Mouse (Mus musculus): Measurements from ENCODE around the gene Boc.
A peak's percentile ranks its signal among the peaks of the same experiment; 100 is the strongest.

Gene Boc

DNA sequence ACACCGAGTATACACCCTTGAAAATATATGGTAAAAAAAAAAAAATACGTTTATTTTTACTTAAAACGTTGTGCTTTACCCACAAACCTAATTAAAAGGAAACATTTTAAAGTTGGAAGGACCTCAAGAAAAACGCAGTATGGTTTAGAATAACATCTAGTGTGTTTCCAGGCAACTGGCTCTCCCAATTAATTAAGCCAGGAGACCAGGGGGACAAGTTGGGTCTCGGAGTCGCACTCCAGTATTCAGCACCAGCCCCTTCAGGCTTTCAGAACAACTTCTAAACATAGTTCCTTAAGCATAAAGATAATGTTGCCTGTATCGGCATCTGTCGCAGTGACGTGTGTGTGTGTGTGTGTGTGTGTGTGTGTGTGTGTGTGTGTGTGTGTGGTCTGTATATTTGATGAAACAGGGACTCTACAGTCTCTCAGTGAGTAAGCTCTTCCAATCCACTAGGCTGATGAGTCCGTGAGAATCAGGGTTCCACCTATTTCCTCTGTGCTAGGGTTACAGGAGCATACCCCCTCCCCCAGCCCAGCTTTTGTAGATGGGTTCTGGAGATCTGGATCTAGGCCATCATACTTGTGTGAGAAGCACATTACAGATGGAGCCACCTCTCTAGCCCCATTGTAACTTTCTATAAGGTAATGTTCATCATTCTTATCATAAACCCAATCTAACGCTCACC, 31.3 kb downstream of the Boc start:
- no peak for DNase-seq

DNA sequence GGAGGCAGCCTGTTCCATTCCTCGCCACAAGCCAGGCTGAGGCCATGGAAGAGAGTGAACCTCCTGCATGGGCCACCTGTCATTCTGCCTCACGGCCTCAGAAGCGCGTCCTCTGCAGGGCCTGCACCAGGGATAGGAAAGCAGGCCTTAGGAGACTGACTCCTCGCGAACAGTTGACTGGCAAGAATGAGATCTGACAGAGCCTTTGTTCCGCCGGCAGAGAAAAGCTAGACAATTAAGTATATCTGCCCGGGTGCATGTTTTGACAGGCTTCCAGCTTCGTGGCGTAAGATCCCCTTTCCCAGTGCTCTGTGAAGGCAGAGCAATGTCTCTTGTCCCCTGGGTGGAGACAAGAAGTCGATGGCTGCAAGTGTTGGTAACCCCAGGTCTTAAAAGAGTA, 32.0 kb downstream of the Boc start:
- peak; percentile 71 to 74 for DNase-seq

DNA sequence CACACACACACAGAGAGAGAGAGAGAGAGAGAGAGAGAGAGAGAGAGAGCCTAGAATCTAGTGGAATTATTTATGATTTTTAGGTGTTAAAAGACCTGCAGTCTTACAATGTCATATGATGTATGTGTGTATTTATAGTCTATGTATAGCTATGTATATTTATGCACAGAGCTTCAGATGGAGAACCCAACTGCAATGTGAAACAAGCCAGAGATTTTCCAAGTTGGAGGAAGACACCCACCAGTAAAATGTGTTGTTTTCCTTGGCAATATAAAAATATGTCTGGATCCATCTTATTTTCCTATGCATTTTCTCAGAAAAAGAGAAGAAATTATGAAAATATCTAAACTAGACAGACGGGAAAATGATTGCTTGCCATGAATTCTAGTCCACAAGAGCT, 32.7 kb downstream of the Boc start:
- no peak for DNase-seq

DNA sequence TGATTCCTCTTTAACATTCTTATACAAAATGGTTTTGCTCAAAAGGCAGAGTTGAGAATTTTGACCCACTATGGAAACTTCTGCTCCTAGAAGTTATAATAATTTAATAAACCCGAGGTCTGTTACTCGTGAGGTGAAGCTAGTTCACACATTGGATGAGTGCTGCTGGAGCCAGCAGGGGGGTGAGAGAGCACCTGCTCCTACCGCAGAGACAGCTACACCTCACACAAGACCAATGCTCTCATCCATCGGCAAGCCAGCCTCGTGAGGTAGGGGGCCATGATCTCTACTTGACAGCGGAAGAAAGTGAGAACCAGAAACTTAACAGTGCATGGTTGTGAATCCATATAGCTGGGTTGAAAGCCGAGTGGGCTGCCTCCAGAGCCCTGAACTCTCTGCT, 35.1 kb downstream of the Boc start:
- DNase-seq: peak; percentile 68 to 76

DNA sequence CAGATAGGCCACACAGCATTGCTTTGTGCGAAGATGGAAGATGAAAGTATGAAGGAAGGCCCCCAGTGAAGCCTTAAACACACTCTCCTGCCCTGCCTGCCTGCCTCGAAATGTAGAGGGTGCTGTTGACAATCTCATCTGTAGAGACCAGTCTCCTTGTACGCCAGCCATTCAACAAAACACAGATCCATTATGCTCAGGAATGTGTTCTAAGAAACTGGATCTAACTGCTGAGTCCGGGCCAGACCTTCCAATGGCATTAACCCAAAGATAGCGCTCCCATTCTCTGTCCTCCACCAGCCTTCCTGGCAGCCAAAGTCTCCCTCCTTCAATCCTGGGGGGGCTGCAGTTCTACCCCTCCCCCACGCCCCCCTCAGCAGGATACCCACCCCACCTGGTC, 42.2 kb downstream of the Boc start:
- no peak for DNase-seq

DNA sequence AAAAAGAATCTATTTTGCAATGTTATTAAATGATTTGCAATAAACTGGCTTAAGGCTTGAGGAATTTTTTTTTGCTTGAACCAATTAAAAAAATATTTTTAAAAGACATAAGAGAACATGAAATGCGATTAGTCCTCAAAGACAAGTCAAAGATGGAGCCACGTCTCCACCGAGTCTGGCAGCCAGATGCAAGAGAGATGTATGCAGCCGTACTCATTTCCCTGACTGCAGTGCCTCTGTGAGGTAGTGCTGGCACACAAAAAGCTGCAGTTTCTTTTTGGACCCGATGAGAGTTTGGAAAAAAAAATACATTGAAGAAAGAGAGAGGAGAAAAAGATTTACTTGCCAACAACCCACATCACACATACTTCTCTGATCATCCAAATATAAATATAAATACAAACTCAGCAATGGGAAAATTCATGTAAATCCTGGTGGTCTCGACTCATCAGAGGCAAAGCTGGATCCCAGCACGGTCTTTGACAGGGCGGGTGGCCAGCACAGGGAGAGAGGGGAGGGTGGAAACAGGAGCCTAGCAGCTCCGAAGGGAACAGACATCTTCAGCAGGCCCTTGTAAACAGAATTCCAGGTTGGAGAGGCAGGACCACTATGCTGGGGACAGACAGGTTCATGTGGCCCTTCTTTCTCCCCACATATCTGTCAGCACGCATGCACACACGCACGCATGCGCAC, 48.0 kb downstream of the Boc start:
- peak; percentile 66 to 75 for DNase-seq

DNA sequence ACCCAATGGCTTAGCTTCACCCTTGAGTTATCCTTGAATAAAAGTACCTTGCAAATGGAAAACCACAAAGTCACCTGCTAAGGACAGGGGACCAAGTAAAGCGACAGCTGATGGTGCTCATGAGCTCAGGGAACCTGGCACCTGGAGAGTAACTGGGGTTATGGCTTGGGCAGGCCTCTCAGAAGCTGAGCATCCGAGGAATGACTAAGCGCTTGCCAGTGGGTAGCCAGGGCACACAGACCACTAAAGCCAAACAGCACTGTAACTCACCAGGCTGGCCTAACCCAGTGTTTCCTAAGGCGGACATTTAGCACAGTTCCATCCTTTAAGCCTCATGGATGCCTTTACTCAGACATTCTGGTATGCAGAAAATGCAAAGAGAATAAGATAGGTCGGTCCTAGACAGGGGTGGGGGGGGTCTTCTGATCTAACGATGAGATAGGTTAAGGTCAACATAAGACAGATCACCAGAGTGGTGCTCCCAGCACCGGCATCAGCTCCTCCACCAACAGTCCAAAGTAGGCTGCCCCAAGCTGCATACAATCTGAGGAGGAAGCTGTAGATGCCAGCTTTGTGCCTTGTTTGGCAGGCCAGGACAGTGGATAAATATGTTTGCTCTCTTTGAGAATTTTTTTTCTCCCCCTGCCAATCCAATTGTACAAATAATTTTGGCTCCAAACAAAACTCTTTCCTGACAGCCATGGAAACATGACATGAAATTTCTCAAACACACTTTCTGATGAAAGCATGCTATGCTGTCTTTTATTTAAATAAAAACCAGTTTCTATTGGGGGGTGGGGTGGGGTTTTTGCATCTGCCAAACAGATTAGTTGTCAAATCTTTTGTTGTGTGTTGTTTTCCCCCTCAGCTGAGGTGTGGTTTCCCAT, 49.0 kb downstream of the Boc start:
- peak in 1 of 2 experiments; percentile 59 for DNase-seq

DNA sequence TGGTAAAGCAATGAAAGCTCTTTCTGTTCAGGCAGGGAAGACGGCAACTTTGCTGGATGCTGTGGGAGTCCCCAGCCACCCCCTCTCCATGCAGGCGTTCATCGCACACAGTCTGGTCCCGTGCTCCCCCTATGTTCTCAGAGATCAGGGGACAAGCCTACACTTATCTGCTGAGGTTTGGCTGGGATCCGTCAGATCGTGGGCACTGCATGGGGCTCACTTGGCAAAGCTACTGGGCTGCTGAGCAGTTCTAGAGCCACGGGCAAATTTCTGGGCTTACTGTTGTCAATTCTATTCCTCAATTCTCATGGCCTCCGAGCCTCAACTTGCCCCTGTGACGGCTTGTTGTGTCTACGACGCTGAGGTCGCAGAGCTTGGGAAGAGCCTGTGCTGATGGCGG, 49.9 kb downstream of the Boc start:
- DNase-seq: peak; percentile 61 to 68

DNA sequence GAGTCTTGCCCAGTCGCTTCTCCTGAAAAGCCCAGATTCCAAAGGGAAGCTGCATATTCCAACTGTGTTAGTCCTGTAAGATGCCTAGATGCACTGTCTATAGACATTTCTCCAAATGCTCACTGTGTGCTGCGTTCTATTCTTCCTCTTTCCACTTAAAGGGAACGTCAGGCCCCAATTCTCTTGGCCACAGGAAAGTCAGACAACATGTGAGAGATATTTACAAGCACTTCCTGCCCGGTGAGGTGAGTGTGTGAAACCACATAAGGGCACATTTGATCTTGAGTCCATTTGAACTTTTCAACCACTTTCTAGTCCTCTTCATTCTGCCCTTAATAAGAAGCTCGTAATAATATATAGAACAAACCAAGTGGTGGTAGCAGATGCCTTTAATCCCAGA, 50.7 kb downstream of the Boc start:
- no peak for DNase-seq

DNA sequence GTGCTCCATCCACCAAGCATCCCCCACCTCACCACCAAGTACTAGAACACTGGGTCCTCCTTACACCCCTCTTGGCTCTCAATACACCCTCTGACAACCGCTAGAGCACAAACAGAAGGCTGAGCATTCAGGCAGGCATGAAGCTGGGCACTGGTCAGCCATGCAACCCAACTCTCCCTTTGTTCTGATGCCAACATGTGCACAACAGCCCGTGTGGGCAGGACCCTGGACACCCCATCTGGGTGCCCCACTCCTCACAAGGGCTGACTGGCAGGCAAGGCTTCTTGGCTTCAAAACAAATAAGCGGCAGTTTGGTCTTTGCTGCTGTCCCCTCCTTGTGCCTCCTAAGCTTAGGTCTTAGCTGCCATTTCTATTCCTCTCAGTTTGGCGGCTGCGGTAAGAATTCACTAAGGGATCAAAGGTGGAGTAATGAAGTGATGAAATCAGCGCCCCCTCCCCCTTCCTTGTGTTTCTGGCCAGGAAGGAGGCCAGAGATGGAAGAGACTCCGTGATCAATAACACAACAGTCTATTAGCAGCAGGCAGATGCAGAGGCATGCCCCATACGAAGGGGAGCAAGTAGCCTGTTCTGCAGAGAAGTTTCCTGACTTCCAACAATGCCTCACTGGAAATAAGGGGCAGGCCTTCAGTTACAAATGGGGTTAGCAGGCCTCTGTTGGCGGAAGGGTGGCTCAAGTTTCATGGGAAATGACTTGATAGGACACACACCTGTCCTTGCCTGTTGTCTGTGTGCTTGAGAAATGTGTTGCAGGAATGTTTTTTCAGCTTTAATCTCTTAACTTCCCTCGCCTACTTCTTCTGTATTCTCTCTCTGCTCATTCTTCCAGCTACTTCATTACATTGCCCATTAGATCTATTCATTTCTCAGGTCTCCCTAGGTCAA, 51.4 kb downstream of the Boc start:
- DNase-seq: peak; percentile 72 to 78

DNA sequence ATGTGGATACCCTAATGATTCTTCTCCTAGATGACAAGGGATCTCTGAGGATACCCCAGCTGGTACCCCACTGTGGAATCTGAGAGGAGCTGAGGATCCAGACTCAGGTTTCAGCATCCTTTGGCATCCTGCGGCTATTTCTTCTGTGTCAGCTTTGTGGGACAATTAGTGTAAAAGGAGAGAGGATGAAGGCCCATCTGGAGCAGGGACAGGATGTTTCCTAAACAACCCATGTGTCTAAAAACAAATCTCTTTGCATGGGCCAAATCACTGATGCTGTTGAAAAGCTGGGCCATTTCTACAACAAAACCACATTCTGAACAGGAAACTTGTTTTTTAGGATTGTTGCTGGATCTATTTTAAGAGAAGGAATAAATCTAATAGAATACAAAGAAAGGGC, 53.5 kb downstream of the Boc start:
- peak in 1 of 2 experiments; percentile 34 for DNase-seq

DNA sequence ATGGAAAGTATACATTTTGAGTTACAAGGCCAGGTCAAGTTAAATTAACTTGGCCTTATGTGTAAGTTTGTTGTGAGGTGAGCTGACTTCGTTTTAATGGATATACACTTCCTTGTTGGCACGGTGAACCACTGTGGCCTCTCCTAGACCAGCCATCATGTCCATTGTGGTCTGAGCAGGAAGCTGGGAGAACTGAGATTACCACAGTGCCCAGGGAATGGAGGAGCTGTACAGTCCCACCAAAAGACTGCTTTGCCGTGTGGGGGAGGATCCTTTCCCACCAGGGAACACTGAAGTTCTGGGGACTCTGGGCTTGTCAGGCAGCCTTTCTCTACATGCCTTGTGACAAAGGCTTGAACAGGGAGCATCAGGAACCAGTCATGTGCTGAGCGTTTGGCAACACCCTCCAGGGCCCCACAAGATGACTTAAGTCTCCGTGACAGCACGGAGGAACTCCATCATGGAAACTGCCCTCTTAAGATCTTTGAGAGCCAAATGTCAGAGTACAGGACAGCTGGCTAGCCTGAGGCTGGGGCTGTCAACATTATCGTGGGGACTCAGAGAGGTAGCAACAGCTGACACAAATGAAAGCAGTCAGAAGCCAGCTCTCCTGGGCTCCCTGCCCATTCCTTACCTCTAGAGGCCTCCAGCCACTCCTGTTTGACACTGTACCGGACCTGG, 55.7 kb downstream of the Boc start:
- DNase-seq: peak; percentile 88 to 89

DNA sequence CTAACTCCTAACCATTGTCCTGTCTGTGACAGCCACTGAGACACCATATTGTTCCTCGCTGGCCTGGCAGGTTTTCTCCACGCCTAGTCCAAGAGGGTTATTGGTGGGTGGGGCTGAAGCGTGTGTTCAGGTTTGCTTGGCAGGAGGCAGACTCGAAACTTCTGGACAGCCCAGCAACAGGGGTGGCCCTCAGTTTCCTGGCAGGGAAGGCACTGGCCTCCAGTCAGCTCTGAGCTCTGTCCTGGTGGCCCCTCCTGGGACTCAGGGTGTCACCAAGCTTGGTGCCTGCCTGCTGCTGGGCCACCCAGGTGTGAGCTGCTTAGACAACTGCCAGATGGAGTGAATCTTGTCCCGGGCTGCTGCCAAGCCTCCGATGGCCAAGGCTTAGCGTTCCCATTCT, 56.4 kb downstream of the Boc start:
- peak; percentile 69 to 80 for DNase-seq

DNA sequence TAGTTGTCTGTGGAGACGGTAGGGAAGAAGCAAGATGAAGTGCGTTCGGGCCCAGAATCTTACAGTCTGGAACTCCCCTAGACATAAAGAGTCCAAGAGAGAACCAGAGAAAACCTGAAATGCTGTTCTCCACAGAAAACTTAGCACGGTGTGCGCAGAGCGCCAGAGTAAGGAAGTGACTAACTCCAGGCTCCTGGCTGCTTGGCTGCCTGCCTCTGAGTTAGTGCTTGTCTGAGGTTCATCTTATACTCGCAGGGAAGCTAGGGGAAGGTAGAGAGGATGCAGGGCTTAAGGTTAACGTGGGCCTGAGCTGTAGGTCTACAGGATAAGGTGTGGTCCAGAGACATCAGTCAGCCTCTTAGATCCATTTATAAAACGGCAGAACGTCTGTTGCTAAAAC, 56.9 kb downstream of the Boc start:
- DNase-seq: peak in 1 of 2 experiments; percentile 29

DNA sequence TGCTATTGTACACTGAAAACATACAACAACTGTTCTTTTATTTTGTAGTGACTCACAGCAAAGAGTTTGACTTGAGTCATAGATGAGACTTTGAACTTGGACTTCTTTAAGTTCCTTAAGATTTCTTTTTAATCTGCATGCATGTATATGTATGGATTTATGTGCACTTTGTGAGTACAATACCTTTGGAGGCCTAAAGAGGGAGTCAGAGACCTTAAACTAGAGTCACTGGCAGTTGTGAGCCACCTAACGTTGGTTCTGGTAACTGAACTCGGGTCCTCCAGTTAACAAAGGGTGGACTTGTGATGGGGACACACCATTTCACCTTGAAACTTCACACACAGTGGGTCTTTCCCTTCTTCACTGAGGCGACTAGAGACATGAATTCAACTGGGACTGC, 60.2 kb downstream of the Boc start:
- DNase-seq: peak in 1 of 2 experiments; percentile 16

DNA sequence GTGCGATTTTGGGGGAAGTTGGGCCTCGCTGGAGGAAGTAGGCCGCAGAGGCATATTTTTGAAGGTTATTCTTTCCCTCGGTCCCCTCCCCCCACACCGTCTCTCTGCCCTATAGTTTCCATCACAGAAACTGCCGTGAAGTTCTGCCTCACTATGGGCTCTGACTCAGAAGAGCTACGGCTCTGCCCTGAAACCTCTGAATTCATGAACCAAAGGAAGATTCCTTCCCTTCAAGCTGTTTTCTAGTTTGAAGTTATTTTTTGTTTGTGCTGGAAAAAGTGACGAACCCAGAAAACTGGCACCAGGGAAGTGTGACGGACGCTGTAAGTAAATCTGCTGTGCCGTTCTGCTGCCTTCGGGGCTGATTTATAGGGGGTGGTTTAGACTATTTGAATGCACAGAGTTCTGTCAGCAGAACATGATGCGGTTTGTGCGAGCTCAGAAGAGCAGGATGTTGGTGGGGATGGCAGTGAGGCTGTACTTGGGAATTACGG, 61.7 kb downstream of the Boc start:
- peak; percentile 11 to 15 for DNase-seq

DNA sequence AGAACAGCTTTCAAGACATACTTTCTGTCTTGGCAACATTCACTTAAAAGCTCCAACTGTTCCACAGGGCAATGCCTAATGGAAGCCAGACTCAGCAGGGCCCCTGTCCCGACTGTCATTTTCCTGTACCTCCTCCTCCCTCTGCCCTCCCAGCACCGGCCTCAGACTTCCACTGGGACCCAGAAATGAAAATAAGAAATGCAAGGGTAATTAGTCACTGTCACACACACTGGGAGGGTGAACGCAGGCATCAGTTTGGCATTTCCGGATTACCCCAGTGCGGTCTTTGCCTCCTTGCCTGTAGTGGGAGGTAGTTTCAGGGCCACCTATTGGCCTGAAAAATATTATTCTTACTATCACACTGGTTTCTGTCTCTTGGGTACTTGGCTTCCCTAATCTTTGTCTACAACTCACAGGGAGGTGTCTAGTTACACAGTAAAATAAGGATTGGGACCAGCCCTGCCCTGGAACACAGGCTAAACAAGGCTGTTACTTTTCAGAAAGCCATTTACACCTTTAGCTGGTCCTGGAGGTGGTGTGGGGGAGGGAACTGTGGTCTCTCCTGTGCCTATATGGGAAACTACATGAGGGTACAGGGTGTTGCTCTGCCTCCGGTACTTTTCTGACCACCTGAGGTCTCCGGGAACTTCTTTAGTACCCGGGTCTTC, 64.1 kb downstream of the Boc start:
- peak; percentile 69 to 78 for DNase-seq

DNA sequence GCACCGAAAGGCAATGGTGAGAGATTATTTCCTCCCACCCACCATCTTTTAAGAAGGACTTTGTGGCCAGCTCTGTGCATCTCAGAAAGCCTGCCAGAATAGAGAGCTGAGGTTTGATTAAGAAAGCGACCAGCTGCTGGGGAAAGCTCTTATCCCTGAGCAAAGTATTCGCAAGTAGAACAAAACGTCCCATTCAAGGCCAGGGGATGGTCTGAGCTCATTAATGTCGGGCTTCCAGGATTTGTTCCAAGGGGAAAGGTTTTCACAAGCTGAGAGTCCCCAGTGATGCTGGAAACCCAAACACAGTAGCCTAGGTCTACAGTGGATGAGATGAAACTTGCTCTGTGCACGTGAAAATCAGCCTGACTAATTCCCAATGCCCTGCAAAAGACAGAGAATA, 64.8 kb downstream of the Boc start:
- DNase-seq: peak; percentile 19 to 29

DNA sequence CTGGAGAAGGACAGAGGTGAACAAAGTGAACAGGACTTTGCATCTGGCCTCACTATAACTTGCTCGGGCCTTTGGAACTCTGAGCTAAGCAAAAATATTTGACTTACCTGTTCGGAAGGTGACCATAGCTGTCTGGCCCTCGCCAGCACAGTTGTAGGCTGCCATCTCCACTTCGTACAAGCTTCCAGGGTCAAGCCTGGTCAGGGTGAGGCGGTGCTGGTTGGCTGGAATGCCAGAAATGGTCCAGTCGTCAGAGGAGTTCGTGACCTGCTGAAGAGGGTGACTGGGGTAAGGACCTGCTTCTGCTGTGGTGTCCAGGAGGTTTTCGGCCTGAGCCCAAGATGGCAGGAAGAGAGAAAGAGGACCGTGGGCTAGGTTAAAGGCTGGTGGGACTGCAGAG, 66.0 kb downstream of the Boc start:
- peak; percentile 1 to 5 for DNase-seq

DNA sequence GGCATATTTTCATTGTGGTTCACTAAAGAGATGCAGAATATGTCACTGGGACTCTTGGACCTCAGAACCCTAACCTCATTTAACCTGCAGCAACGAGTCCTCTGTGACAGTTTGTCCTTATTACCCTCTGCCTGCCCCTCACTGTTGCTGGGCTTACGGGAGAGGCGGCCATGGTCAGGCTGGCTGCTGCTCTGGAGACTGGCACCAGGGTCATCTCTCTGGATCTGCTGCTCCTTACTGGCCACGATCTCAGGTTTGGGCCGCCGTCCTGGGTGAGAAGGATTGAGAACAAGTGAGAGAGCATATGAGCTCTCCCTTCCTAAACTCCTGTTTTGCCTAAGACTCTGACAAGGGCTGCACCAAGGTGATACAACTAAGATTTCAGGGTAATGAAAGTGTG, 66.5 kb downstream of the Boc start:
- DNase-seq: peak in 1 of 2 experiments; percentile 4

DNA sequence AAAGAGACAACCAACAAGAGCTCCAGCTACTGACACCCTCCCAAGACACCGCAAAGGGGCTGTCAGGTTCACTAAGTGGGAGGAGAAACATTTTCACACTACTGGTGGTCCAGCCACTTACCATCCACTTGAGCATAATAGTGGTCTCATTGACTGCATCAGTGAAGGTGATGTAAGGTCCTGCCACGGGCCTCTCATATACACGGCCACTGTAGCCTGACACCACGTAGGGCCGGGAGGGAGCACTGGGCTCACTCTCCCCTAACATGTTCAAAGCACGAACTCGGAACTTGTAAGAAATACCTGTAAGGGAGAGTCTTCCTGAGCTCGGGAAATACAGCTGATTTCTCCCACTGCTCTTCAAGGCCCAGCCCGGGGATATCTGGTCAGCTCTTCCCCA, 67.6 kb downstream of the Boc start:
- peak in 1 of 2 experiments; percentile 2 for DNase-seq
